In genomic region chr6:94911374-94911773, GRCm38 (mm10) we compare ENCODE assay signal across 11 mouse cellular contexts.
DNase-seq lines count a peak whose midpoint lies in the region; ATAC-seq and TF ChIP-seq lines count a peak whose summit lies in the region.
"Had no signal": no experiment of that assay in that cellular context is flagged by ENCODE, and none has a peak within 500 bp of the region (broad histone marks: within the 10 kb centered on the region; RNA-seq: fewer than 3 reads in every experiment).

No protein-coding gene starts in this region.

- H3K27me3 ChIP-seq in forebrain, embryonic 14.5 days (replicated peaks; ENCODE audit: control insufficient read depth, insufficient read depth, low read length) = no peaks in the 10 kb centered on the region
- no peaks in the 10 kb centered on the region for H3K27me3 ChIP-seq in forebrain, embryonic 15.5 days
- no peaks in the 10 kb centered on the region for H3K27me3 ChIP-seq in midbrain, embryonic 10.5 days (ENCODE audit: low read depth, poor library complexity, severe bottlenecking)
- H3K27me3 ChIP-seq in midbrain, embryonic 11.5 days (ENCODE audit: control insufficient read depth, insufficient read depth, low read length) = no peaks in the 10 kb centered on the region
- H3K27me3 ChIP-seq in embryonic facial prominence, embryonic 10.5 days (replicated peaks; ENCODE audit: low read depth, poor library complexity, severe bottlenecking) = no peaks in the 10 kb centered on the region
- no peaks in the 10 kb centered on the region for H3K27me3 ChIP-seq in limb, embryonic 15.5 days
- H3K27me3 ChIP-seq in liver, postnatal 0 days (ENCODE audit: insufficient read depth, low read length) = no peaks in the 10 kb centered on the region

- no peak overlapping the region for H3K9ac ChIP-seq in forebrain, embryonic 14.5 days (ENCODE audit: low read length)
- no peak overlapping the region for H3K9ac ChIP-seq in forebrain, embryonic 15.5 days (replicated peaks)
- H3K9ac ChIP-seq in midbrain, embryonic 11.5 days (ENCODE audit: low read length) = no peak overlapping the region
- H3K9ac ChIP-seq in limb, embryonic 15.5 days = no peak overlapping the region
- H3K9ac ChIP-seq in liver, postnatal 0 days (replicated peaks) = no peak overlapping the region

- H3K4me3 ChIP-seq in forebrain, embryonic 14.5 days (ENCODE audit: low read depth, low read length) = no peak overlapping the region
- H3K4me3 ChIP-seq in forebrain, embryonic 15.5 days = no peak overlapping the region
- no peak overlapping the region for H3K4me3 ChIP-seq in midbrain, embryonic 10.5 days
- no peak overlapping the region for H3K4me3 ChIP-seq in midbrain, embryonic 11.5 days (ENCODE audit: low read depth, low read length)
- no peak overlapping the region for H3K4me3 ChIP-seq in embryonic facial prominence, embryonic 10.5 days
- no peak overlapping the region for H3K4me3 ChIP-seq in limb, embryonic 15.5 days
- no peak overlapping the region for H3K4me3 ChIP-seq in liver, postnatal 0 days (ENCODE audit: low read depth, low read length)

- DNase-seq in forebrain, embryonic 14.5 days (ENCODE audit: low spot score) = peak; percentile 34
- peak; percentile 16 for DNase-seq in midbrain, embryonic 10.5 days (ENCODE audit: low spot score)
- no peak for DNase-seq in midbrain, embryonic 11.5 days (ENCODE audit: low spot score, missing footprints)
- peak; percentile 71 for DNase-seq in embryonic facial prominence, embryonic 10.5 days (ENCODE audit: low spot score)
- DNase-seq in liver, postnatal 0 days = no peak
- DNase-seq: adrenal gland, adult 8-10 months; heart, postnatal 14 days; kidney, adult 18-20 months had no signal

- TF ChIP-seq CTCF in liver, postnatal 0 days (IDR thresholded peaks at IDR 0.05; ENCODE audit: low read depth) = no peak

- peaks cover 3% of the 10 kb centered on the region; the same call in 1 of the 2 replicates for H3K4me1 ChIP-seq in forebrain, embryonic 14.5 days (ENCODE audit: control insufficient read depth, insufficient read depth, low read length)
- H3K4me1 ChIP-seq in forebrain, embryonic 15.5 days = peaks cover 11% of the 10 kb centered on the region
- peaks cover 3% of the 10 kb centered on the region for H3K4me1 ChIP-seq in midbrain, embryonic 10.5 days
- H3K4me1 ChIP-seq in midbrain, embryonic 11.5 days (ENCODE audit: control insufficient read depth, insufficient read depth, low read length) = no peaks in the 10 kb centered on the region
- peaks cover 16% of the 10 kb centered on the region for H3K4me1 ChIP-seq in embryonic facial prominence, embryonic 10.5 days
- H3K4me1 ChIP-seq in limb, embryonic 15.5 days = peaks cover 9% of the 10 kb centered on the region
- H3K4me1 ChIP-seq in liver, postnatal 0 days (ENCODE audit: insufficient read depth) = no peaks in the 10 kb centered on the region

- H3K9me3 ChIP-seq in forebrain, embryonic 14.5 days (replicated peaks; ENCODE audit: control insufficient read depth, low read length) = no peaks in the 10 kb centered on the region
- H3K9me3 ChIP-seq in forebrain, embryonic 15.5 days = no peaks in the 10 kb centered on the region
- no peaks in the 10 kb centered on the region for H3K9me3 ChIP-seq in midbrain, embryonic 10.5 days (replicated peaks)
- H3K9me3 ChIP-seq in midbrain, embryonic 11.5 days (ENCODE audit: control insufficient read depth, low read length) = no peaks in the 10 kb centered on the region
- no peaks in the 10 kb centered on the region for H3K9me3 ChIP-seq in embryonic facial prominence, embryonic 10.5 days
- H3K9me3 ChIP-seq in limb, embryonic 15.5 days = no peaks in the 10 kb centered on the region
- no peaks in the 10 kb centered on the region for H3K9me3 ChIP-seq in liver, postnatal 0 days (ENCODE audit: low read length)

- TF ChIP-seq EP300 in liver, postnatal 0 days (IDR thresholded peaks at IDR 0.05; ENCODE audit: low read depth) = no peak

- H3K4me2 ChIP-seq in forebrain, embryonic 14.5 days (ENCODE audit: low read length) = no peak overlapping the region
- no peak overlapping the region for H3K4me2 ChIP-seq in forebrain, embryonic 15.5 days (replicated peaks)
- no peak overlapping the region for H3K4me2 ChIP-seq in midbrain, embryonic 11.5 days
- no peak overlapping the region for H3K4me2 ChIP-seq in limb, embryonic 15.5 days
- no peak overlapping the region for H3K4me2 ChIP-seq in liver, postnatal 0 days (ENCODE audit: low read depth, low read length)

- H3K27ac ChIP-seq in forebrain, embryonic 14.5 days (ENCODE audit: low read depth, low read length) = no peak overlapping the region
- no peak overlapping the region for H3K27ac ChIP-seq in forebrain, embryonic 15.5 days (replicated peaks)
- no peak overlapping the region; the same call in 1 of the 2 replicates for H3K27ac ChIP-seq in midbrain, embryonic 10.5 days (replicated peaks)
- no peak overlapping the region for H3K27ac ChIP-seq in midbrain, embryonic 11.5 days (ENCODE audit: low read depth, low read length)
- peak overlapping the region; percentile 66 for H3K27ac ChIP-seq in embryonic facial prominence, embryonic 10.5 days (replicated peaks)
- peak overlapping the region; percentile 61 for H3K27ac ChIP-seq in limb, embryonic 15.5 days
- no peak overlapping the region for H3K27ac ChIP-seq in liver, postnatal 0 days (ENCODE audit: low read depth)

- WGBS in forebrain, embryonic 14.5 days = 55% methylated on average over 9 of the region's 9 CpGs
- WGBS in forebrain, embryonic 15.5 days = 56% methylated on average over 9 of the region's 9 CpGs
- WGBS in midbrain, embryonic 10.5 days = 62% methylated on average over 9 of the region's 9 CpGs
- WGBS in midbrain, embryonic 11.5 days = 73% methylated on average over 9 of the region's 9 CpGs
- 30% methylated on average over 9 of the region's 9 CpGs for WGBS in embryonic facial prominence, embryonic 10.5 days
- 23% methylated on average over 9 of the region's 9 CpGs for WGBS in limb, embryonic 15.5 days
- 79% methylated on average over 9 of the region's 9 CpGs for whole genome bisulfite sequencing in liver, postnatal 0 days (ENCODE audit: insufficient replicate concordance)

- 0 out of 2 replicates have a peak, but pooled peaks have one; percentile 50 for ATAC-seq in forebrain, embryonic 14.5 days
- ATAC-seq in forebrain, embryonic 15.5 days (replicated peaks) = no peak; the same call in 1 of the 2 replicates
- no peak for ATAC-seq in midbrain, embryonic 11.5 days (ENCODE audit: low FRiP score)
- ATAC-seq in limb, embryonic 15.5 days (ENCODE audit: insufficient number of reproducible peaks, low FRiP score, low TSS enrichment, low read depth) = no peak
- ATAC-seq in activated CD4-positive, CD25-positive, alpha-beta regulatory T cell, adult 4 months = no peak
- ATAC-seq in liver, postnatal 0 days = no peak

- H3K36me3 ChIP-seq in forebrain, embryonic 14.5 days (ENCODE audit: control insufficient read depth, insufficient read depth, low read length) = no peaks in the 10 kb centered on the region
- no peaks in the 10 kb centered on the region for H3K36me3 ChIP-seq in forebrain, embryonic 15.5 days
- no peaks in the 10 kb centered on the region for H3K36me3 ChIP-seq in midbrain, embryonic 10.5 days
- H3K36me3 ChIP-seq in midbrain, embryonic 11.5 days (ENCODE audit: control insufficient read depth, insufficient read depth, low read length) = no peaks in the 10 kb centered on the region
- no peaks in the 10 kb centered on the region for H3K36me3 ChIP-seq in embryonic facial prominence, embryonic 10.5 days (replicated peaks)
- no peaks in the 10 kb centered on the region for H3K36me3 ChIP-seq in limb, embryonic 15.5 days
- H3K36me3 ChIP-seq in liver, postnatal 0 days (replicated peaks; ENCODE audit: insufficient read depth, low read length) = no peaks in the 10 kb centered on the region

Comparison
In these comparisons a context has a peak if more than half of its experiments do, and no peak if none do; other contexts are left out.
1. DNase-seq: peak in forebrain, embryonic 14.5 days (single experiment), midbrain, embryonic 10.5 days (single experiment) and embryonic facial prominence, embryonic 10.5 days (single experiment); none in midbrain, embryonic 11.5 days (single experiment) and liver, postnatal 0 days (single experiment).
2. H3K27ac ChIP-seq: peak in embryonic facial prominence, embryonic 10.5 days (single experiment) and limb, embryonic 15.5 days (single experiment); none in forebrain, embryonic 14.5 days (single experiment), forebrain, embryonic 15.5 days (single experiment), midbrain, embryonic 10.5 days (single experiment), midbrain, embryonic 11.5 days (single experiment) and liver, postnatal 0 days (single experiment).